Mouse (Mus musculus): Measurements from ENCODE around the gene Nudt13. TPM values are rescaled to one million over a fixed set of nuclear protein-coding genes. Genes with fewer than 3 reads are reported as not detected.
A peak's percentile ranks its signal among the peaks of the same experiment; 100 is the strongest.
"Not testable (repeated sequence)": the region's sequence is repeated elsewhere in the genome, so short reads cannot be mapped to it uniquely, and the experiment has no call there.

Nudt13 gene
- polyA plus RNA-seq, 1 experiment from 2014 or later: 6.6 TPM

DNA sequence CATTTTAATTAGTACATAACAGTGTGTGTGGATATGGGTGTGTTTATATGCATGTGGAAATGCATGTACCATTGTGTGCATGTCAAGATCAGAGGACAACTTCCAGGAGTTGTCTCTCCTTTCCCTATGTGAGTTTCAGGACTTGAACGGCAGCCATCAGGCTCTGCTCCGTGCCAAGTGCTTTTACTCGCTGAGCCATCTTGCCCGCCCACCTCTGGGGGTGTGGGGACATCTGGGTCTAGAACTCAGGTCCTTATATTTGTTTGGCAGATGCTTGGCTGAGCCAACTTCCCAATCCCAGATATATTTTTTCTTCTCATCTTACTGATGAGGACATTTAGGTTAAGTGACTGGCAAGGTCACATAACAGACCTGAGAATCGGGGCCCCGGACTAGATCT lies 26.1 kb upstream of the Nudt13 start:
- Histone ChIP-seq H3K4me1 (ENCODE audit: control insufficient read depth, insufficient read depth, low read length) (no peaks in the 10 kb centered on the region), H3K4me3 (ENCODE audit: low read depth, low read length) (no peak overlapping the region), H3K9me3 (ENCODE audit: control insufficient read depth, low read length) (no peaks in the 10 kb centered on the region), H3K4me2 (no peak overlapping the region), H3K27me3 (ENCODE audit: control insufficient read depth, insufficient read depth, low read length) (no peaks in the 10 kb centered on the region), H3K36me3 (ENCODE audit: control insufficient read depth, insufficient read depth, low read length) (no peaks in the 10 kb centered on the region), H3K27ac (ENCODE audit: low read depth, low read length) (no peak overlapping the region), H3K9ac (ENCODE audit: low read length) (no peak overlapping the region)
- ATAC-seq (ENCODE audit: low FRiP score): no peak
- 92% methylated on average over 6 of the region's 6 CpGs for WGBS
- no peak for DNase-seq (ENCODE audit: low spot score, missing footprints)

DNA sequence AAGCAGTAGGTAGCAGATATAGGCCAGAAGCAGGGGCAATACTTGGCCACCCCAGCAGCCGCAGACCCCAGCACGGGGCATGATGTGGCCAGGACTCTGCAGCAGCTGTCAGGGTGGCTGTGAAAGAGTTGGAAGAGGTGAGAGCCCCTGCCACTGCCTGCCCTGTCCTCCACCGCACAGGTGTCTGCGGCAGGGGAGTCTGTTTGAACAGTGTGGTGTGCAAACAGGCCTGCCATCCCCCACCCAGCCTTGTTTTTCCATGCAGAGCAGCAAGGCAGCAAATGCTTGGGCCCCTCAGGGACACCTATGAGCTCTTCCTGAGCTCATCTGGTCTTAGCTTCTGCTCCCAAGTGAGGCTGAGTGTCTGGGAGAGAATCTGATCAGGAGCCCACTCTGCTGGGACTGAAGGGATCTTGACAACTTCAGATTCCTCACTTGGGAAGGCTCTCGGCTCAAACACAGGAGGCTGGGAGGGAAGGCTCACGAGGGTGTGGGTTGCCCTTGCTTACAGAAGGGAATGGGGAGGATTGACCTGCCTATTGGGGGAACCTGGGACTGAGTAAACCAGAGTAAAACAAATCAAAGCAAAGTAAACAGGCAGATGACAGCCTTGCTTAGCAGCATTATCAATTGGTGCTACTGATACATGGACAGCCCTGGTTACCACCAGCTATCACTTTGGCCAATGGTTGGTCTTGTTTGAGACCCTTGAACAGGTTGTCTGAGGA lies 25.3 kb upstream of the Nudt13 start, which contains the start of gene Kcnk16:
Gene Kcnk16 (minus strand): TSS at position 118 of the 728 bp plus-strand sequence.
- Histone ChIP-seq H3K36me3 (ENCODE audit: control insufficient read depth, insufficient read depth, low read length) (no peaks in the 10 kb centered on the region), H3K4me2 (no peak within 1 kb of the TSS), H3K27me3 (ENCODE audit: control insufficient read depth, insufficient read depth, low read length) (no peaks in the 10 kb centered on the region), H3K9me3 (ENCODE audit: control insufficient read depth, low read length) (no peaks in the 10 kb centered on the region; the same call in 1 of the 2 replicates), H3K4me3 (ENCODE audit: low read depth, low read length) (no peak within 1 kb of the TSS), H3K9ac (ENCODE audit: low read length) (no peak within 1 kb of the TSS), H3K4me1 (ENCODE audit: control insufficient read depth, insufficient read depth, low read length) (no peaks in the 10 kb centered on the region), H3K27ac (ENCODE audit: low read depth, low read length) (no peak within 1 kb of the TSS)
- WGBS: 67% methylated on average over 6 of the region's 6 CpGs
- ATAC-seq (ENCODE audit: low FRiP score): no peak
- DNase-seq (ENCODE audit: low spot score, missing footprints): no peak

- Histone ChIP-seq H3K4me2 (no peak overlapping the region), H3K4me3 (ENCODE audit: low read depth, low read length) (no peak overlapping the region), H3K36me3 (ENCODE audit: control insufficient read depth, insufficient read depth, low read length) (no peaks in the 10 kb centered on the region), H3K9ac (ENCODE audit: low read length) (no peak overlapping the region), H3K27ac (ENCODE audit: low read depth, low read length) (no peak overlapping the region), H3K27me3 (ENCODE audit: control insufficient read depth, insufficient read depth, low read length) (no peaks in the 10 kb centered on the region), H3K9me3 (ENCODE audit: control insufficient read depth, low read length) (no peaks in the 10 kb centered on the region), H3K4me1 (ENCODE audit: control insufficient read depth, insufficient read depth, low read length) (no peaks in the 10 kb centered on the region)
- 73% methylated on average over 4 of the region's 4 CpGs for WGBS
- DNase-seq (ENCODE audit: low spot score, missing footprints) (no peak), ATAC-seq (ENCODE audit: low FRiP score) (no peak)
Measured at GRCm38 (mm10) chr14:20291391-20291790, 3.1 kb upstream of the Nudt13 start.

DNA sequence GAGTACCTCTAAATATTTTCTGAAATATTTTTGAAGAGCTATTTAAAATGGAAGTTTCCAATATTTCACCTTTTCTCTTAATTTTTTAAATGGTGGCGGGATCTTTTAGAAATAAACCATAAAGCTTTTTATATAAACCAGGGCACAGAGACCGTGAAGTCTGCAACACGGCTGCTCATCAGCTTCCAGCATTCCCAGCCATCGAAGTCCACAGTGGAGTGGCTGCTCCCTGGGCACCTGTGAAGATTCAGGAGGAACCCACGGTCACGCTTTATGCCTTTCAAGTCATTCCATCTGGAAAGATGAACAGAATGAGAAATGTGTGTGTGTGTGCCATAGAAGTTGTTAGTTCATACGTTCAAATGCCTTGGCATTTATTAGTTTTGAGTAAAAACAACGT lies 450 bp downstream of the Nudt13 start:
- Histone ChIP-seq H3K27me3 (ENCODE audit: control insufficient read depth, insufficient read depth, low read length) (no peaks in the 10 kb centered on the region), H3K4me3 (ENCODE audit: low read depth, low read length) (peak overlapping the region; percentile 51), H3K36me3 (ENCODE audit: control insufficient read depth, insufficient read depth, low read length) (no peaks in the 10 kb centered on the region), H3K9me3 (ENCODE audit: control insufficient read depth, low read length) (no peaks in the 10 kb centered on the region), H3K4me1 (ENCODE audit: control insufficient read depth, insufficient read depth, low read length) (no peaks in the 10 kb centered on the region), H3K9ac (ENCODE audit: low read length) (peak overlapping the region; percentile 54), H3K27ac (ENCODE audit: low read depth, low read length) (no peak overlapping the region), H3K4me2 (peak overlapping the region; percentile 55)
- DNase-seq (ENCODE audit: low spot score, missing footprints) (no peak), ATAC-seq (ENCODE audit: low FRiP score) (no peak)
- 55% methylated on average over 8 of the region's 8 CpGs for WGBS

- DNase-seq (ENCODE audit: low spot score, missing footprints) (no peak), ATAC-seq (ENCODE audit: low FRiP score) (no peak)
- Histone ChIP-seq H3K4me3 (ENCODE audit: low read depth, low read length) (no peak overlapping the region), H3K27me3 (ENCODE audit: control insufficient read depth, insufficient read depth, low read length) (no peaks in the 10 kb centered on the region), H3K9ac (ENCODE audit: low read length) (no peak overlapping the region), H3K9me3 (ENCODE audit: control insufficient read depth, low read length) (no peaks in the 10 kb centered on the region), H3K36me3 (ENCODE audit: control insufficient read depth, insufficient read depth, low read length) (no peaks in the 10 kb centered on the region), H3K4me1 (ENCODE audit: control insufficient read depth, insufficient read depth, low read length) (no peaks in the 10 kb centered on the region), H3K4me2 (no peak overlapping the region), H3K27ac (ENCODE audit: low read depth, low read length) (no peak overlapping the region)
- 87% methylated on average over 3 of the region's 3 CpGs for WGBS
Measured at GRCm38 (mm10) chr14:20297616-20298015, 3.1 kb downstream of the Nudt13 start.

DNA sequence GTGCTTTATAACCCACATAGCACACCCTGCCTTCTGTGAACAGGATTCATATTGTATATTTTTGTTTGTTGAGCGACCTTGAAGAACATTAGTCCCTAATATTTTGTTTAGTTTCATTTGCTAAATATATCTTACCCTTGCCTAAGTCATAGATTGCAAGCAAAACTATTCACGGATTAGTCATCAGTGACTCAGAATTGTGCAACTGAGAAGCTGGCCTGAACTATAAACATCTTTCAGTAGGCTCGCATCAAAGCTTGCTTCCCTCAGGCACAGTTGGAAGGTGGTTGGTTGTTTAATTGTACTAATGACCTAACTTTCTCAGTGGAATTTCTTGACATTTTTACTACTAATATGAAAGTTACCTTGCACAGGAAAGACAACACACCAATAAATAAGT lies 3.6 kb downstream of the Nudt13 start:
- Histone ChIP-seq H3K36me3 (ENCODE audit: control insufficient read depth, insufficient read depth, low read length) (no peaks in the 10 kb centered on the region), H3K27ac (ENCODE audit: low read depth, low read length) (no peak overlapping the region), H3K4me2 (no peak overlapping the region), H3K27me3 (ENCODE audit: control insufficient read depth, insufficient read depth, low read length) (no peaks in the 10 kb centered on the region), H3K4me3 (ENCODE audit: low read depth, low read length) (no peak overlapping the region), H3K4me1 (ENCODE audit: control insufficient read depth, insufficient read depth, low read length) (no peaks in the 10 kb centered on the region), H3K9me3 (ENCODE audit: control insufficient read depth, low read length) (no peaks in the 10 kb centered on the region), H3K9ac (ENCODE audit: low read length) (no peak overlapping the region)
- WGBS: 86% methylated on average over 3 of the region's 3 CpGs
- DNase-seq (ENCODE audit: low spot score, missing footprints) (no peak), ATAC-seq (ENCODE audit: low FRiP score) (no peak)

- H3K4me3 ChIP-seq (ENCODE audit: low read depth, low read length); H3K27me3 ChIP-seq (ENCODE audit: control insufficient read depth, insufficient read depth, low read length); H3K27ac ChIP-seq (ENCODE audit: low read depth, low read length); ATAC-seq (ENCODE audit: low FRiP score); H3K4me2 ChIP-seq; DNase-seq (ENCODE audit: low spot score, missing footprints); H3K9me3 ChIP-seq (ENCODE audit: control insufficient read depth, low read length); H3K4me1 ChIP-seq (ENCODE audit: control insufficient read depth, insufficient read depth, low read length); H3K36me3 ChIP-seq (ENCODE audit: control insufficient read depth, insufficient read depth, low read length); H3K9ac ChIP-seq (ENCODE audit: low read length): not testable (repeated sequence)
- 53% methylated on average over 2 of the region's 2 CpGs for WGBS
Measured at GRCm38 (mm10) chr14:20305085-20305484, 10.6 kb downstream of the Nudt13 start.

- DNase-seq (ENCODE audit: low spot score, missing footprints) (no peak), ATAC-seq (ENCODE audit: low FRiP score) (no peak)
- H3K27me3 ChIP-seq (ENCODE audit: control insufficient read depth, insufficient read depth, low read length): no peaks in the 10 kb centered on the region
- no peak overlapping the region for H3K9ac ChIP-seq (ENCODE audit: low read length)
- H3K9me3 ChIP-seq (ENCODE audit: control insufficient read depth, low read length): no peaks in the 10 kb centered on the region
- H3K4me3 ChIP-seq (ENCODE audit: low read depth, low read length): no peak overlapping the region
- 89% methylated on average over 1 of the region's 1 CpGs for WGBS
- H3K4me2 ChIP-seq: no peak overlapping the region
- no peaks in the 10 kb centered on the region for H3K4me1 ChIP-seq (ENCODE audit: control insufficient read depth, insufficient read depth, low read length)
- no peak overlapping the region for H3K27ac ChIP-seq (ENCODE audit: low read depth, low read length)
- no peaks in the 10 kb centered on the region for H3K36me3 ChIP-seq (ENCODE audit: control insufficient read depth, insufficient read depth, low read length)
Measured at GRCm38 (mm10) chr14:20315137-20315536, 20.6 kb downstream of the Nudt13 start.

DNA sequence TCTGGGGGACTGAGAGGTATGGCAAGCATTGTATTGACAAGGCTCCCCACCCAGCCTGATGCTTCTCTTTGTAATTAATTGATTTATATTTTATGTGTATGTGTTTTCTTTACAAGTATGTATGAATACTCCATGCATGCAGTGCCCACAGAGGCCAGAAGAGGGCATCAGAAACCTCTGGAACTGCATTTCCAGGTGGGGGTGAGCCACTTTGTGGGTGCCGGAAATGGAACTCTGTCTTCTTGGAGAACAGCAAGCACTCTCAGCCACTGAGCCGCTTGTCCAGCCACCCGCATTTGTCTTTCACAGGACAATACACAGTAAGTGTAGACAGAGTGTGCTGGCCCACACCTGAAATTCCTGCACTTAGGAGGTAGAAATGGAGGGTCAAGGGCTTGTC lies 24.9 kb downstream of the Nudt13 start:
- H3K4me2 ChIP-seq: no peak overlapping the region
- H3K36me3 ChIP-seq (ENCODE audit: control insufficient read depth, insufficient read depth, low read length): peaks cover 6% of the 10 kb centered on the region
- H3K27me3 ChIP-seq (ENCODE audit: control insufficient read depth, insufficient read depth, low read length): no peaks in the 10 kb centered on the region
- H3K9ac ChIP-seq (ENCODE audit: low read length): no peak overlapping the region
- no peak overlapping the region for H3K27ac ChIP-seq (ENCODE audit: low read depth, low read length)
- ATAC-seq (ENCODE audit: low FRiP score) (no peak), DNase-seq (ENCODE audit: low spot score, missing footprints) (peak; percentile 92)
- H3K9me3 ChIP-seq (ENCODE audit: control insufficient read depth, low read length): no peaks in the 10 kb centered on the region
- WGBS: 73% methylated on average over 3 of the region's 3 CpGs
- no peak overlapping the region for H3K4me3 ChIP-seq (ENCODE audit: low read depth, low read length)
- H3K4me1 ChIP-seq (ENCODE audit: control insufficient read depth, insufficient read depth, low read length): no peaks in the 10 kb centered on the region
